ENCODE assay signal across 9 mouse cellular contexts in the genomic region with DNA sequence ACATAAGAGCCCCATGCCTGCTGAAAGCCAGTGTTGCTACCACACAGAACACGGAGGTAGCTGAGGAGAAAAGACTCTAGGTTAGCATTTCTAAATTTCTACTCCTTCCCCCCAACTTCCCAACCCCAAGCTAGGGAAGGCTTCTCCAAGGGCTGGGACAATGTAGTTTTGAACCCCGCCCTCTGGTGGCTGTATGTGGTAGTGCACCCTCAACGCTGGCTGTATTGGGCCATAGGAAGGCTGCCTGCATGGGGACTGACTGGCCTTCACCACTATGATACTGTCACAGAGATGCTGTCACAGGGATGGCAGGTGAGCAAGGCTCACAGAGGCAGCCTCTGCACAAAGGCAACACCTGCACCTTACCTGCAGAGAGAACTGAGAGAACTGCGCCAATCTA. TPM values are rescaled to one million over a fixed set of nuclear protein-coding genes. Genes with fewer than 3 reads are reported as not detected.
DNase-seq lines count a peak whose midpoint lies in the region; ATAC-seq lines count a peak whose summit lies in the region.
"Had no signal": no experiment of that assay in that cellular context is flagged by ENCODE, and none has a peak within 500 bp of the region (broad histone marks: within the 10 kb centered on the region; RNA-seq: fewer than 3 reads in every experiment).

No protein-coding gene starts in this region.

- no peaks in the 10 kb centered on the region for H3K36me3 ChIP-seq in hindbrain, embryonic 12.5 days
- H3K36me3 ChIP-seq in lung, embryonic 16.5 days (ENCODE audit: control insufficient read depth, insufficient read depth, low read length), result no peaks in the 10 kb centered on the region
- H3K36me3 ChIP-seq: midbrain, embryonic 12.5 days had no signal

- 0 out of 2 replicates have a peak, but pooled peaks cover 4% of the 10 kb centered on the region for H3K9me3 ChIP-seq in hindbrain, embryonic 12.5 days (replicated peaks)
- no peaks in the 10 kb centered on the region for H3K9me3 ChIP-seq in lung, embryonic 16.5 days (ENCODE audit: control insufficient read depth, low read length)
- H3K9me3 ChIP-seq: midbrain, embryonic 12.5 days had no signal

- H3K9ac ChIP-seq in hindbrain, embryonic 12.5 days, result no peak overlapping the region
- no peak overlapping the region for H3K9ac ChIP-seq in lung, embryonic 16.5 days (ENCODE audit: low read length)
- H3K9ac ChIP-seq: midbrain, embryonic 12.5 days had no signal

- no peak overlapping the region for H3K4me3 ChIP-seq in hindbrain, embryonic 12.5 days
- H3K4me3 ChIP-seq in lung, embryonic 16.5 days (ENCODE audit: low read length), result no peak overlapping the region
- H3K4me3 ChIP-seq: midbrain, embryonic 12.5 days had no signal

- no peak overlapping the region for H3K4me2 ChIP-seq in hindbrain, embryonic 12.5 days (replicated peaks)
- H3K4me2 ChIP-seq in lung, embryonic 16.5 days (ENCODE audit: low read depth, low read length), result no peak overlapping the region
- H3K4me2 ChIP-seq: midbrain, embryonic 12.5 days had no signal

- ATAC-seq in frontal cortex, adult (ENCODE audit: low TSS enrichment), result peak; percentile 87
- peak; percentile 60; the same call in 1 of the 2 replicates for ATAC-seq in hindbrain, embryonic 12.5 days (ENCODE audit: low FRiP score)
- ATAC-seq in lung, embryonic 16.5 days (ENCODE audit: low read depth), result peak; percentile 82

- H3K27ac ChIP-seq in hindbrain, embryonic 12.5 days, result no peak overlapping the region
- H3K27ac ChIP-seq in lung, embryonic 16.5 days (ENCODE audit: low read length), result no peak overlapping the region
- H3K27ac ChIP-seq: midbrain, embryonic 12.5 days had no signal

- DNase-seq in NIH3T3 (ENCODE audit: low read depth), result peak; percentile 90
- peak; percentile 92 for DNase-seq in cerebellum, adult 9-10 months
- DNase-seq in layer of hippocampus, adult 9-11 months, result peak; percentile 67
- DNase-seq in retina, embryonic 14.5 days (ENCODE audit: low spot score), result peak; percentile 93
- DNase-seq in thymus, postnatal 25 days, result peak; percentile 80

- 28% methylated on average over 4 of the region's 4 CpGs for WGBS in hindbrain, embryonic 12.5 days
- WGBS in lung, embryonic 16.5 days, result 27% methylated on average over 4 of the region's 4 CpGs

- H3K4me1 ChIP-seq in hindbrain, embryonic 12.5 days, result peaks cover 5% of the 10 kb centered on the region; the same call in 1 of the 2 replicates
- H3K4me1 ChIP-seq in lung, embryonic 16.5 days (replicated peaks; ENCODE audit: control insufficient read depth, insufficient read depth, low read length), result peaks cover 5% of the 10 kb centered on the region
- H3K4me1 ChIP-seq: midbrain, embryonic 12.5 days had no signal

- no peaks in the 10 kb centered on the region for H3K27me3 ChIP-seq in hindbrain, embryonic 12.5 days
- H3K27me3 ChIP-seq in lung, embryonic 16.5 days (ENCODE audit: control insufficient read depth, insufficient read depth, low read depth, low read length), result no peaks in the 10 kb centered on the region
- H3K27me3 ChIP-seq: midbrain, embryonic 12.5 days had no signal

RNA-seq across cellular contexts. Expression of gene Zdhhc7, which starts 29.6 kb away (rescaled TPM):
- polyA plus RNA-seq in hindbrain, embryonic 12.5 days (2016; fragmentation: Nextera tagmentation; extraction: Ambion mirVana), result 30.6 and 36.8 TPM in 2 replicates
- polyA plus RNA-seq in lung, embryonic 16.5 days (2015; fragmentation: Nextera tagmentation; extraction: Ambion mirVana), result 35.3 and 35.6 TPM in 2 replicates

RNA-seq across cellular contexts. Expression of gene 6430548M08Rik, which starts 42.3 kb away (rescaled TPM):
- 17.2 and 18.5 TPM in 2 replicates for polyA plus RNA-seq in hindbrain, embryonic 12.5 days (2016; fragmentation: Nextera tagmentation; extraction: Ambion mirVana)
- 8.5 and 10.4 TPM in 2 replicates for polyA plus RNA-seq in lung, embryonic 16.5 days (2015; fragmentation: Nextera tagmentation; extraction: Ambion mirVana)
